Mouse (Mus musculus): ENCODE data around the gene Rims1. TPM values are rescaled to one million over a fixed set of nuclear protein-coding genes. Genes with fewer than 3 reads are reported as not detected.

Rims1 gene
- polyA plus RNA-seq (2014; fragmentation: Illumina TruSeq; extraction: RNeasy Lipid Tissue Mini Kit (QIAGEN cat#74804); ENCODE audit: low read depth, low replicate concordance): 0.83 TPM

DNA sequence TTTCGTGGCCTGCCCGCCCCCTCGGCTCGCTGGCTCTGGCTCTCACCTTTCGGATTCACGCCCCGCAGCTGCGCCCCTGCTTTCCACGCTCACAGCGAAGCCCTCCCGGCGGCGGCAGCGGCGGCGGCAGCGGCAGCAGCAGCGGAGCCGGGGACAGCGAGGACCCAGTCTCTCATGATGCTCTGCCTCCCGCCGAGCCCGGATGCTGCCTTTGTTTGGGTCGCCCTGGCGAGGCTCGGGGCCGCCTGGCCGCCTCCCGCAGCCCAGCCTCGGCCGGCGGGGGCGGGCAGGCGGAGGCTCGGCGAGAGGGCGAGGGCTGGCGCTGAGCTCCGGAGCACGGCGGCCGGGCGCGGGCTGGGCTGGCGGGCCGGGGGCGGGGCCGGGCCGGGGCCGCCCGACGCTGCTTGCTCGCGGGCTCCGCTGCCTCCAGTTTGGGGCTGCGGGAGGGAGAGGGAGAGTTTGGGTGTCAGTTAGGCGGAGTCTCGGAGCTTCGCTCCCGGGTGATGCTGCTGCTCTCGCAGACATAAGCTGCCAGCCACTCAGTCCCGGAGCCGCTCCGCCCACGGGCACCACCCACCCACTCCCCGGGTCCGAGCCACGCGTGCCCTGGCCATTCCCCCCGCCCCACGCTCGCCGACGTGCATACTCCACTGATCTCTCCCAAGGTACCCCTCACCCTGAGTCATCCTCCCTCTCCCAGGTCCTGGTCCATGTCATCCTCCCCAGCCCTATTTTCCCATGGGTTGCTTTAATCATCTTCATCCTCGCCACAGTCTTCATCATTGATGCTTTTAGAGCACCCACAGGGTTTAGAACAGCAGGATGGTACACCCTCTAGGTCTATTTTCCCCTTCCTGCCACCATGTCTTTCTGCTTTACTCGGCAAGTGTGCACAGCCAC is at the start of gene Rims1:
Gene Rims1 (minus strand): TSS at position 269 of the 900 bp plus-strand sequence.

